Mouse (Mus musculus) layer of hippocampus, adult 9-11 months (tissue): ENCODE measurements around the gene Exoc4.
A peak's percentile ranks its signal among the peaks of the same experiment; 100 is the strongest.

Source experiments
- DNase-seq: peaks from one replicate; pipeline ENCODE4 v3.0.0; 2022

Exoc4 gene

DNA sequence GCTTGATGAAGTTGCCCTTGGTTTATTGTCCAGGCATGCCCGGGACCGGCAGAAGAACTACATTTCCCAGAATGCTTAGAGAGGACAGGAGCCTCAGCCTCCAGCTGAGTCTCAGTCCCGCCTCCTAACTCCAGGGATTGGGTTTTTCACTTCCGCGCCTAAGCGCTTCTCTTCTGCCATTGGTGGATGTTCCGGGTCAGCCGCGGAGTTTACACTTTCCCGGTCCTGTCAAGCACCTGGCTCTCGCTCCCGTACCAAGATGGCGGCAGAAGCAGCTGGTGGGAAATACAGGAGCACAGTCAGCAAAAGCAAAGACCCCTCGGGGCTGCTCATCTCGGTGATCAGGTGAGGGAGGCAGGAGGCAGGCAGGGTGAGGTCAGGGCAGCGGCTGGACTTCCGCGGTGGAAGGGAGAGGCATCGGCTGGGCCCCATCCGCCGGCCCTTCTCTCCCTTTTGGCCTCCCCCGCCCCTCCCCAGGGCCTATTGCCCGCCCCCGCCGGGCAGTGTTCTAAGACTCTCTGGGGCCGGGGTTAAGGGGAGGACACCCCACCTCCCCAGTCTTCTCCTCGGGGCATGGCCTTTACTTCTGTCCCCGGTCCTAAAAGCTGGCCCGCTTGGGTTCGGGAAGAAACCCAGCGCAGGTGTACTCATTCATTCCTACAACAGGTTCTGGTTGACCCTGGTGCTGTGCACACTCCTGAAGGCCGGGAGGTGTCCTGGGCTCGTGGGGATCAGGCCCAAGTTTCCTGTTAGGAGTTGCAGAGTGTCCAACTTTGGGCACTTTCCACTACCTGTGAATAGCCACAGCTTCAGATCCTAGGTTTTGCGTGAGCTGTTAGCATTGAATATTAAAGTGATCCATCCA is at the start of gene Exoc4:
TSS of gene Exoc4 (plus strand) at position 192 of the 865 bp plus-strand sequence.
- peak; percentile 98 for DNase-seq

DNA sequence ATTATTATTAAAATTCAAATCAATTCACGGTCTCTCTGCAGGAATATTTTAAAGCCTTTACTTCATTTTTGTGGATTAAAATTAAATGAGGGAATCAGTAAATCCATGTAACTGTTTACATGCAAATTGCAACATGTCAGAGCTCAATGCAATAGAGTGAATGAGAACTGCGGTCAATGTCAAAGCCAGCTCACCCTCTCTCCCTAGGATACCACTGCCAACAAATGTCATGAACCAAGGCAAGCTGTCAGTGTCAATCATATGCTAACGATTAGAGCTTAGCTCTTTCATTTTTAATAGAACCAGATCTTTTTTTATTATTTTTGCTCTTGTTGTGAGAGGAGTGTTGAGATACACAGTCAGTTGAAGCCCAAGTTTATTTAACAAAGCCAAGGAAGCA is 30.1 kb upstream of the Exoc4 start:
- no peak for DNase-seq

- DNase-seq = no peak
Measured at GRCm38 (mm10) chr6:33226700-33227099, 22.2 kb upstream of the Exoc4 start.

GRCm38 (mm10) chr6:33227371-33227770 is 21.5 kb upstream of the Exoc4 start:
- DNase-seq = no peak

DNA sequence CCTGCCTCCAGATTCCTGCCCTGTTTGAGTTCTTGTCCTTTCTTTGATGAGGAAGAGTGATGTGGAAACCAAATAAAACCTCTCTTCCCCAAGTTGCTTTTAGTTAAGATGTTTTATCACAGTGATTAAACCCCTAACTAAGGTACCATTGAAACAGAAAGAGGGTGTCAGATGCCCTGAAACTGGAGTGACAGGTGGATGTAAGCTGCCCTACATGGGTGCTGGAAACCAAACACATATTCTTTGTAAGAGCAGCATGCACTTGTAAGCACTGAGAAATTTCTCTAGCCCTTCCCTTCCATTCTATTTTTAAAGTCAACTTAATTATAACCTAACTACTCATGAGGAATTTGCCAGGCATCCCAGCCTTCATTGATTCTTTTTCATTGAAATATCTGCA is 7.6 kb upstream of the Exoc4 start:
- no peak for DNase-seq

- no peak for DNase-seq
Measured at GRCm38 (mm10) chr6:33244546-33244945, 4.3 kb upstream of the Exoc4 start.

DNA sequence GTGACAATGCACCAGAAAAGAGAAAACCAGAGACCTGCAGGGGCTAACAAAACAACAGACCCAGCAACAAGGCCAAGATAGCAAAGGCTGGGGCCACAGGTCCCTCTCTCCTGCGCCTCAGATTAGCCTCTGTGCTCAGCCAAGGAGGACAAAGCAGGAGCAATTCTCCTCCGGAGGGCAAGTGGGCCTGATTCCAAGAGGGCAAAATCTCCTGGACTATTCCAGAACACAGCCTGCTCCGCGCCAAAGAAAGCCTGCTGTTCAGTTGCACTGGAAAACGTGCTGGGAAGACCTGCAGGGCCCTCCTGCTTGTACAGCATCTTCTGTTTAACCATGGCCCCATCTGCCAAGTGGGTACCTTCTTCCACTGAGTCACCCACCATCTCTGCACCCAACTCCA is 1.7 kb upstream of the Exoc4 start:
- DNase-seq = no peak

DNA sequence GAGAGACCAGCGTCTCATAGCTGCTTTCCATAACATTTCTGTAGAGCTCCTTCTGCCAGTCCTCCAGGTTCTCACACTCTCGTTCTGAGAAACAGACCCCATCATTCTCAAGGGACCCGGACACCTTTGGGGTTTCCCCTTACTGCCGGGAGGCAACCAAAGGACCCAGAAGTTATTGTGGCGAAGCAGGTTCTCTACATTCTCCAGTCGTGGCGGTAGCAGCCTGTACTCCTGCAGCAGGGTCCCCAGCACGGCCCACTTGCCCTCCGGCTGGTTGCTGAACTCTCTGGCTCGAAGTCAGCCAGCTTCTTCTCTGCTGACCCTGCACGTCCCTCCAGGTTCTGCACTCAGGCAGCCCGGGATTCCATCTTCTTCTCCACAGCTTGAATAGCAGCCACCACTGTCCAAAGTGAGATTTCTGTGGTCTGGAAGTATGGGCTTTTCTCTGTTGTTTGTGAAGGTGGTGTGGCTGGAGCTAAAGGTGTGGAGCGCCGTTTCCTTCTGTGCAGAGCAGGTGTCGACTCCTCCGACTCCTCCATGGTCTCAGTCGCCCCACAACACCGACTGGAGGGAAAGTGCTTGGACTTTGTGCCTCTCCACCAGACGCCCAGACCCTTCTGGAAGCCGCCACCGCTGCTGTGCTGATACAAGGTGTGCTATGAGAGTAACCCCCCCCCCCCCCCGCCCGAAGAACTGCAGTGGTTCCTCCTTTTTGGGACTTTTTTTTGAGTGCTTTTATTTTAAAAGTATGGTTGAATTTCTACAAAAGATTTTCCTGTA is 1.1 kb upstream of the Exoc4 start:
- no peak for DNase-seq

DNA sequence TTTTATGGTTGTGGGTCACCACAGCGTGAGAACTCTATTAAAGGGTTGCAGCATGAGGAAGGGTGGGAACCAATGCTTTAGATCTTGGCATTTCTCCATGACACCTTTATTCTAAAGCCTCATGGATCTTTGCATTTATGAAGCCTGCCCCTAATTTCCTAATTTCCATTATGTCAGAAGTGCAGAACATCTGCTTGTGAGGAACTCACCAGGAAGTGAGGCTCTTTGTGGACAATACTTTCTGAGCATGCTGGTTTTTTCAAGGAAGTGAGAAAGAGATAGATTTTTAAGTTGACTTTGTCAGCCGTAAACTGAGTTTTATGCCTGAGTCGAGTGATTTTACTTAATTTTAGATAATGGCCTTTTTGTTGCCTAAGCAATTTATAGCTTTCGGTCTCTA is 7.8 kb downstream of the Exoc4 start:
- no peak for DNase-seq

DNA sequence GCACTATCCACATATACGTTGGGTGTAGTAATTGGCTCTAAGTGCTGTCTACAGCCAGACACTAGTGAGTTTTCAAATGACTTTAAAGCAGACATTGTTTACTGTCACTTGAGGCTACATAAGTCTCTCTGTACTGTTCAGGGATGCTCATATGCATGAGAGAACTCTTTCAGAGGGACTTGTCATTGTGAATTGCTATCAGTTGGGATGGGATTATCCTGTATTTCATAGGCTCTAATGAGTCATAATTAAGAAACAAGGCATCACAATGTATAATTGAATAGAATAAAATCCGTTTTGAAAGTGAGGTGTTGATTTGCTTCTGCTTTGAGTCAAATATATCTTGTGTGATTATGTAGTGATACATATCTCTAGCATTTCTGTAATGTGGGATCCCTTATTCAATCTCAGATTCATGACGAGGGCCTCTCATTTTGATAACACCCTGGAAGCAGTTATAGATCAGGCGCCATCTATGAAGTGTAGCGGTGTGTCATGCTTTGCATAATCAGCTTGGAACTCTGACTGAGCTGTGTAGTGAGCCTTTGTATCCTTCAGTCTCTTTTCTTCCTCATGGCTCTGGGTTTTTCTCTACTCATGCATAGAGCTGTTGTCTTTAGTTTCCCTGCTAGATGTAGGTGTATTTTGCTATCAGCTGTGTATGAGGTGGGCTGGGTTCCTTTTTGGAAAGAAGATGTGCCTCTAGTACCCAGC is 8.3 kb downstream of the Exoc4 start:
- no peak for DNase-seq

GRCm38 (mm10) chr6:33259926-33260325 is 11.0 kb downstream of the Exoc4 start:
- DNase-seq = no peak

- no peak for DNase-seq
Measured at GRCm38 (mm10) chr6:33261606-33262005, 12.7 kb downstream of the Exoc4 start.

- no peak for DNase-seq
Measured at GRCm38 (mm10) chr6:33263950-33264349, 15.1 kb downstream of the Exoc4 start.

GRCm38 (mm10) chr6:33264388-33264787 is 15.5 kb downstream of the Exoc4 start:
- no peak for DNase-seq

DNA sequence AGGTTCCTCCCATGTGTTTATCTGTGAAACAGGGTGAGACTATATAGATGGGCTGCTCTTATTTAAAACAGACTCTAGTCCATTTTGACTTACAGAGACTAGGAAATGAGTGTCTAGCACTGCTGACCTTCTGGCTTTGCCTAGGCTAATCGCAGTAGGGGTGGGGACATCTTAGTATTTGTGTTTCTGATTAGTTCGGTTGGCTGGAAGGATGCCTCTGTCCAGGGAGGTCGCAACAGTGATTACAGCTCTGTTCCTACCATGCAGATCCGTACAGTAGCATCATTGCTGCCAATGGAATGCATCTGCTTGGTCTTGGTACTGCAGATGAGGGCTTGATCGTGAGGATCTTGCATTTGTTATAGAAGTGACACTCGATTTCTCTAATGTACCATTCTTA is 18.7 kb downstream of the Exoc4 start:
- DNase-seq = no peak

DNA sequence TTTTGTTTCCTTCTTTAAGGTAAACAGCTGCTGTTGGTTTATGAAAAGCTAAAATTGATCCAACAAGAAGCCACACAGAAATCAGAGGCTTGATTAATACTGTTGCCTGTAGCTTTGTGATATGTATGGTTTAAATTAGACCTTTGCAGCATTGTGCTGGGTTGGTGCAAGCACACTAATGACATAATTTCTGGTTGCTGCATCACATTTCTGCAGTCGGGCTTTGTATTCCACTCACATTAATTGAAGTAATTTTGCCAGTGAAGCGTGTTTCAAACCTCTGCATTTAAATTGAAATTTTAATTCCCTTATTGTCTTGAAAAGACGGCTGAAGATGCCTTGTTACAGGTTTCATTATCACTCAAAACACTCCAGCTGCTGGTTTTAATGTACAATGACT is 34.6 kb downstream of the Exoc4 start:
- DNase-seq = no peak

DNA sequence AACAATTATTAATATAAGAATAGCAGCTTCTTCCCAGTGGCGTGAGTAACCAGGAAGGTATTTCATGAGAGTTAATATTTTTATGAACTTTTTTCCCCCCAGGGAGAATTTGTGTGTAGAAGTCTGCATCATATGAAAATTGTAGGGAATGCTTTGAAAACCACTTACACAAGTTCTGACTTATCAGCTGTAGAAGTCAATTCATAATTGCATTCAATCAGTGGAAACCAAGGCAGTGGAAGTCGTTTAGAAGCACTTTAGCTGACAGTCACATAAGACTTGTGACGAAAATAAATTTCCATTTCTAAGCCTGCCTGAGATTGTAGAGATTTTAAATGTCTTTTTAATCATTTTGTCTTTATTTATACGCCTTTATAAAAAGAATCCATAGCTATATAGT is 35.1 kb downstream of the Exoc4 start:
- no peak for DNase-seq

DNA sequence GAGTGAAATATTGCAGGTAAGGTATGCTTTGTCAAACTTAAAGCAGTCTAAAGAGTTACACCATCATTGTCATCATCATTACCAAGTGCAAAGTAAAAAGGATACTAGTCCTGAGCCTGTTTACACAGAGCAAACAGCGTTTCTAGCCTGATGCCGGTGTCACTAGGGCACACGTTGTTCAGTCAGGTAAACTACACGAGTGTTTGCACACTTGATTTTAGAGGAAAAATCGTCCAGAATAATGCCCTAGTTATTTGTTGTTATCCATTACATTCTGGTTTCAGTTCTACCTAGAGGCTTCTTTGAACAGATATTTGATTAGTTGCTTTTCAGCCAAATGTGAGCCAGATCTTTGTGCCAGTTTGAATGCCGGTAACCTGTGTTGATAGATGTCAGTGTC is 37.5 kb downstream of the Exoc4 start:
- DNase-seq = no peak

DNA sequence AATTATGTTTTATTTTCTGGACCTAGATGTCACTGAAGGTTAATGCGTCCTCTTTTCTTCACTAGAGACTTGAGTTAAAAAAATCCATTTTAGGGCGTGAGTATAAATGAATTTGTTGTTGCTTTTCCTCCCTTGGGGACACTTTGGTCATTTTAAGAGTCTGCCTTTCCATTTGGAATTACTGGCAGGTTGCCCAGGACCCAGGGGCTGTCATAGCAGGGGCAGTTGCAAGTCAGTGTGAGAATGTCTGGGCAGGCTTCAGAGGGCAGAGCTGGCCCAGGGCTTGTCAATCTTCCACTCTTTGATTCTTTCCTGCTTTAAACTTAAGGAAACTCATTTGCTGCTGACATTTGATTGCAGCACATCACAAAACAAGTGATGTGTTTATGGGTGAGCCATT is 45.7 kb downstream of the Exoc4 start:
- DNase-seq = no peak

DNA sequence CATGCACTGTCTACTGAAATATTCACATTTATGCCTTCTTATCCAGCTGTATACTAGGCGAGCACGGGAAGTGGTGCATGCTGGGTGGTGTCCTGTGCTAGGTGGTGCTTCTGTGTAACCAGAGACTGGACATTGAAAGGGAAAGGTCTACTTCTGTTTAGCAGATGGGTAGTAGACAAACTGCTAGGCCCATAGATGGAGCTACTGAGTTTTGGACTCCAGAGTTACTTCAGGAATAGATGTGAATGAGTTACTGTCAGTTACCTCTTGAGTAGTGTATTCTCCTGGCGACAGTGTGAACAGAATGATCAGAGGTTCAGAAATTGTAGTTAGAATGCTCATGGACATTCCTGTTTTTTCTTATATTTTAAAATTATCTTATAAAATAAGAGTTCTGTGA is 48.7 kb downstream of the Exoc4 start:
- no peak for DNase-seq

DNA sequence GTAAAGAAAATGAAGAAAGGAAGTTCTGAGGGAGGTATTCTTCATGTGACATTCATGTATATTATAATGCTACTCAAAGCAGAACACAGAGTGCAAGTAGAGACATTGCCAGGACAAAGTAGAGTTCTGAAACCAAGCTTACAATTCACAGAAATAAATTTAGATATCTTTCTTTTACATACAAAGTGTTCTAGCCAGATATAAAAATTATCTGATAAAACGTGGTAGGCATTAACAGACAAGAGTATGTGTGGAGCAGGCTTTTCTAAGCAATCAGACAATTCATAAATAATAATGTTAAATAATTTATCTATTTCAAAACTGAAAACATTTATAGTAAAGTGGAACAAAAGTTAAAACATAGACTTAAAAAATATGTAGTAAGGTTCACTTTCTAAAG is 49.9 kb downstream of the Exoc4 start:
- DNase-seq = no peak

GRCm38 (mm10) chr6:33305996-33306395 is 57.1 kb downstream of the Exoc4 start:
- DNase-seq = no peak

DNA sequence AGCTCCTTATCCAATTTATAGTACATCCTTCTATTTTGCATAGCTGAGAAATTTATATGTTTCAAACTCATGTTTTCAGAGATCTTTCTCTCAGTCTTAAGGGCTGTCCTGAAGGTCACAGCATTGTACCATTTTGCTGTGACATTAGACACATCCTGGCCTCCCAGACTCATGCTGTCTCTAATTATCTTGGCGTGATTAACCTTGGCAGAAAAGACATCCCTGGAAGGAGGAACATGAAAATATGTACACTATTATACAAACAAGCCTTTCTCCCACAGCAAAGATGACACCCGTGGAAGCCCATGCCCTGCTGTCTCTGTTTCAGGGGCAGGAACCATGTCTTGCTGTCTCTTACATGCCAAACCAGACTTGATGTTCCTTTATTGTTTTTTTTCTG is 59.8 kb downstream of the Exoc4 start:
- no peak for DNase-seq

GRCm38 (mm10) chr6:33310486-33310885 is 61.6 kb downstream of the Exoc4 start:
- DNase-seq = no peak
